Mouse (Mus musculus) midbrain, embryonic 13.5 days (tissue): ENCODE data around the gene Snrnp27. TPM values are rescaled to one million over a fixed set of nuclear protein-coding genes. Genes with fewer than 3 reads are reported as not detected.
A peak's percentile ranks its signal among the peaks of the same experiment; 100 is the strongest.

Experiments
- ATAC-seq: fragments of 200-750 bp; cut with Nextera tagmentation; 2 replicates; pipeline ENCODE4 v1.8.0; 2017; ENCODE audit warnings: mild to moderate bottlenecking, moderate TSS enrichment, moderate library complexity
- H3K27ac ChIP-seq: fragments of 300-500 bp; sonication (generic); 2 replicates; pipeline ENCODE4 v1.5.1; 2015; ENCODE audit warnings: inconsistent platforms, mild to moderate bottlenecking, moderate library complexity
- H3K27me3 ChIP-seq: fragments of 300-500 bp; sonication (generic); 2 replicates; pipeline ENCODE4 v1.6.1; 2015; ENCODE audit warnings: mild to moderate bottlenecking, inconsistent platforms
- H3K36me3 ChIP-seq: fragments of 300-500 bp; sonication (generic); 2 replicates; pipeline ENCODE4 v1.6.1; 2015; ENCODE audit warnings: mild to moderate bottlenecking, inconsistent platforms
- H3K4me1 ChIP-seq: fragments of 300-500 bp; sonication (generic); replicated peaks from 2 replicates; pipeline ENCODE4 v1.6.1; 2015; ENCODE audit warnings: inconsistent platforms
- H3K4me2 ChIP-seq: fragments of 300-500 bp; sonication (generic); replicated peaks from 2 replicates; pipeline ENCODE4 v1.6.1; 2015; ENCODE audit warnings: moderate library complexity, mild to moderate bottlenecking, inconsistent platforms
- H3K4me3 ChIP-seq: fragments of 300-500 bp; sonication (generic); replicated peaks from 2 replicates; pipeline ENCODE4 v1.5.1; 2015; ENCODE audit warnings: mild to moderate bottlenecking, inconsistent platforms
- H3K9ac ChIP-seq: fragments of 300-500 bp; sonication (generic); replicated peaks from 2 replicates; pipeline ENCODE4 v1.6.1; 2015; ENCODE audit warnings: mild to moderate bottlenecking, inconsistent platforms
- H3K9me3 ChIP-seq: fragments of 300-500 bp; sonication (generic); 2 replicates; pipeline ENCODE4 v1.6.1; 2016; ENCODE audit warnings: mild to moderate bottlenecking, inconsistent platforms
- WGBS: fragments of 180-500 bp; shearing (Covaris S2); methylation state at CpG from one replicate; pipeline ENCODE4 v1.1.7; 2015; 5-methylcytosine and 5-hydroxymethylcytosine counted together
- polyA plus RNA-seq: library from polyadenylated mRNA; unstranded; fragments of >200 nt; fragmentation: Nextera tagmentation; extraction: Ambion mirVana; gene quantifications from 2 replicates; pipeline ENCODE4 v1.2.1, GENCODE M21; 2015

Gene Snrnp27
- 117 and 125 TPM in 2 replicates for polyA plus RNA-seq

DNA sequence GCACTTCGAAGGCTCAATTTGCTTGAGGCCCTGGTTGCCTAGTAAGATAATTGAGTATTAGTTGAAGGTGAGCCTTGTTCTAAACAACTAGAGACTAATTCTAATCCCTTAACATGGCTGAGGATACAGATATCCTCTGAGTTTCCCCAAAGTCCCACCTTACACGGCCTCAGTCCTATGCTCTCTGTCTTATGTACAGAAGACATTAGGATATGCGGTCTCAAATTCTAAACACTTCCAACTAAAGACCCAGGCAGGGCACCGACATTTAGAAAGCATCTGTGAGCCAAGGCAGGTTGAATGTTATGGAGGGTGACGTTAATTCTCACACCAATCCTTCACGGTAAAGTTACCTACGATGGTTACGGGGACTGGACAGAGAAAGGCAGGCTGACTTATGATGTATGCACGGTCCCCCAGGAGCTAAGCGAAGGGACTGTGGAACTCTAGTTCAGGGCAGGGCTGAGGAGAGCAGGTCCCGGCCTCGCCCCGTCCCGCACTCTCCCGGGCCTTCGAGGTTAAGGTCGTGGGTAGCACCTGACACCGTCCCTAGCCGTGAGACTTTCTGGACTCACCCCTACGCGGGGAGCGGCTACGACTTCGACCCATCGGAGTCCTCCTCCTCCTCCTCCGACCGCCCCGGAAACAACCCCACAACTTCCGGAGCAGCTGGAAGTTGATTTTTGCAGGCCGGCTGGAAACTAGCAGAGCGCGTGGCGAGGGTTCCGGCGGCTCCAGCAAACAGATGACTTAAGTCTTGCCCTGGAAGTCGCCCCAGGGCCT lies at the start of gene Snrnp27:
TSS of gene Snrnp27 (minus strand) at position 651 of the 783 bp plus-strand sequence.
- Histone ChIP-seq H3K4me3 (peak within 1 kb of the TSS; percentile 95), H3K9me3 (no peaks in the 10 kb centered on the region), H3K36me3 (peaks cover 44% of the 10 kb centered on the region), H3K4me1 (peaks cover 13% of the 10 kb centered on the region), H3K4me2 (peak within 1 kb of the TSS; percentile 89), H3K9ac (peak within 1 kb of the TSS; percentile 94), H3K27ac (peak within 1 kb of the TSS; percentile 25; the same call in 1 of the 2 replicates), H3K27me3 (no peaks in the 10 kb centered on the region)
- WGBS = 3% methylated on average over 36 of the region's 36 CpGs
- ATAC-seq = peak; percentile 95

DNA sequence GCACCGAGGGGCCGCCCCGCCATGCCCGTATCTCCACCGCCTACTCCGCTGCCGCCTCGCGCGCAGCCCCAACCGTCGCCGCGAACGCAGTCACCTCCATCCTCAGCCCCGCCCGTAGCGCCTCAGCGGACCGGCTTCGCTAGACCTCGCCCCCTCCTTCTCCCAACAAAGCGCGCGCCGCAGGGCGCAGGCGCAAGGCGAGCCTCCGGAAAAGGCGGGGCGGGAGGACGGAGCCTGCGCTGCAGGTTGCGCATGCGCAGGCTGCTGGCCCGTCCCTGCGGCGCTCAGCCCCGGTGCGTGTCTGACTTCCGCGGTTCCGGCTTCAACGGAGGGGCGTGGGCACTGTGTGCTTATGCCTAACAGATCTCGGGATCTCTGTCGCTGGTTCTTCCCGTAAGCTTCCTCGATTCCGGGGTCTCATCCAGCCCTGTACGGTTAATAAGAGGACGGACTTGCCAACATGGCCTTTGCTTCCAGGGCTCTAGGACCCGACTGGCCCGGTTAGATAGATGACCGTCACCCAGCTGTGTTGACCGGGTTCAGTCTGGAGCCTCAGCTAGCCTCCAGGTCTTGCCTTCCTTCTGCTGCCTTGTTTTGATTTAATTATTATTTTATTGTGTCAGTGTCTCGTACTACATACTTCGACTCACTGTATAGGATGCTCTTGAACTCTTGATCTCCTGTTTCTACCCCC lies 49.0 kb upstream of the Snrnp27 start, which contains the start of gene Gmcl1:
TSS of gene Gmcl1 (minus strand) at position 201 of the 694 bp plus-strand sequence.
- H3K27me3 ChIP-seq = no peaks in the 10 kb centered on the region
- peak; percentile 95 for ATAC-seq
- no peaks in the 10 kb centered on the region for H3K36me3 ChIP-seq
- H3K9ac ChIP-seq = peak within 1 kb of the TSS; percentile 97
- H3K27ac ChIP-seq = peak within 1 kb of the TSS; percentile 96
- no peaks in the 10 kb centered on the region for H3K9me3 ChIP-seq
- peak within 1 kb of the TSS; percentile 84 for H3K4me2 ChIP-seq
- H3K4me3 ChIP-seq = peak within 1 kb of the TSS; percentile 98
- H3K4me1 ChIP-seq = peaks cover 34% of the 10 kb centered on the region
- whole genome bisulfite sequencing = under 1% methylated on average over 57 of the region's 59 CpGs

DNA sequence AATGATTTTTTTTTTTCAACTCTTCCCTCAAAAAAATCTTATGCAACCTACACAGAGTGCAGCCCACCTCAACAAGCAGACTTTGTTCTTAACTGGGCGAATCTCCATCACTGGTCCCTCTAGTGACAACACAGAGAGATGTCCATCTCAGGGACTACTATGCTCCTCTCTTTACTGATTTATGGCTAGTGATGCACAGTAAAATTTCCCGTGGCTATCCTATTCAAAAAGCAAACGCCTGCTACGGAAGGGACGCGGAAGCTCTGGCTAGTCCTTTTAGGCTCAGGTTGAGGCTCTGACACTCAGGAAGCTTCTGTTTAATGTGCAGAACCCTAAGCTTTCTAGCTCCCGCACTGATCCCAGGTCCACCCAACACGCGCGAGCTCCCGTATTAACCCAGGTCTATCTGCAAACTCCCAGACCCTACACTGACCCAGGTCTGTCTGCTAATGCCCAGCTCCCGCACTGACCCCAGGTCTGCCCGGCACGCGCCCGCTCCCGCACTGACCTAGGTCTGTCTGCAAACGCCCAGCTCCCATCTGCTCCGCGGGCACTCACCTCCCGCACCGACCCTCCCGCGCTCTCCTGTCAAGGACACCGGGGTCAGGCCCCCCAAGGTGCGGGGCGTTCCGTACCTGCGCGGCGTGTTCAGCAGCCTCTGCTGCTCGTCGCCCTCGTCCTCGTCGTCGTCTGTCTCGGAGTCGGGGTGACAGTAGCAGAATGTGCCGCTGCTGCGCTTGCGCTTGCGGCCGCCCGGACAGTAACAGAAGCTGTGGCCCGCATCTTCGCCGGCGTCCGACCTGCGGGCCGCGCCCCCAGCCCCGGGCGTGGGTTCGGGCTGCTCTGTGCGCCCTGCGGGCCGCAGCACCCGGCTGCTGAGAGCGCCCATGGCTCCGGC lies 48.2 kb upstream of the Snrnp27 start:
- H3K36me3 ChIP-seq = 0 out of 2 replicates have a peak, but pooled peaks cover 1% of the 10 kb centered on the region
- under 1% methylated on average over 62 of the region's 62 CpGs for WGBS
- H3K4me2 ChIP-seq = peak overlapping the region; percentile 84
- H3K27me3 ChIP-seq = no peaks in the 10 kb centered on the region
- H3K4me3 ChIP-seq = peak overlapping the region; percentile 98
- ATAC-seq = peak; percentile 72
- peak overlapping the region; percentile 96 for H3K27ac ChIP-seq
- no peaks in the 10 kb centered on the region for H3K9me3 ChIP-seq
- H3K4me1 ChIP-seq = peaks cover 34% of the 10 kb centered on the region
- peak overlapping the region; percentile 97 for H3K9ac ChIP-seq

DNA sequence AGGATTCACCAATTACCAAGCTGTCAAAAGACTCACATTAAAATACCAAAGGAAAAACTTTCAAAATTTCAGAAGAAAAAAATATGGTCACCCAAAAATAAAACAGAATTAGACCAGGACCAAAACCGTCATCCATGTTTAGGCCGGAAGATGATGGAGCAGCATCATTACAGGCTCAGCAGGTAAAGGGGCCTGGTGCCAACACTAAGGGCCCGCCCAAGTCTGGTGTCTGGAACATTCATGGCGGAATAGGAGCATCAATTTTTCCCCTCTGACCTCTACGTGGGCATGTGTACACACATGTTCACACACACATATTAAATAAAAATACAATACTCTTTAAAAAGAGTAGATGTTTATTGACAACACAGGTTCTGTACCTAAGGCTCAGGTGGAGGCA lies 44.4 kb upstream of the Snrnp27 start:
- Histone ChIP-seq H3K27ac (no peak overlapping the region), H3K36me3 (peaks cover 17% of the 10 kb centered on the region; the same call in 1 of the 2 replicates), H3K4me1 (peaks cover 27% of the 10 kb centered on the region), H3K9me3 (no peaks in the 10 kb centered on the region), H3K4me2 (no peak overlapping the region), H3K9ac (no peak overlapping the region), H3K27me3 (no peaks in the 10 kb centered on the region), H3K4me3 (no peak overlapping the region)
- WGBS = 95% methylated on average over 5 of the region's 5 CpGs
- no peak for ATAC-seq

DNA sequence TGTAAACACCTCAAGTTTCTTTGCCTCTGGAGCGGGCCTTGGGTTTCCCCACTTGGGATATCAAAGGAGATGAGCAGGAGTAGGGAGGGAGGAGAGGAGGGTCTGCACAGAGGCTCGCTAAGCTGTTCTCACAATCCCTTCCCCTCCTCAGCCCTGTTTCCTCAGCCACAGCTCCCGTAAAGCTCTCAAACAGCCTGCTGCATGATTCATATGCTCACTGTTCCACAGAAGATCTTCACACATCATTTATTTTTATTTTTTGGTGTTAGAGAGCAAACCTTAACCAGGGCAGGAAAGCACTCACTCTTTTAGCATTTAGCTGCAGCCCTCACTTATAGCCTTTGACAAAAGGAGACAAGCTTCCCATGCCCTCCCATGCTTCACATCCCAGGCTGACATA lies 37.7 kb upstream of the Snrnp27 start:
- Histone ChIP-seq H3K4me2 (no peak overlapping the region), H3K4me3 (no peak overlapping the region), H3K9me3 (no peaks in the 10 kb centered on the region), H3K27ac (no peak overlapping the region), H3K36me3 (peaks cover 55% of the 10 kb centered on the region), H3K9ac (no peak overlapping the region), H3K4me1 (no peaks in the 10 kb centered on the region), H3K27me3 (no peaks in the 10 kb centered on the region)
- no peak for ATAC-seq
- WGBS = 81% methylated on average over 3 of the region's 3 CpGs

DNA sequence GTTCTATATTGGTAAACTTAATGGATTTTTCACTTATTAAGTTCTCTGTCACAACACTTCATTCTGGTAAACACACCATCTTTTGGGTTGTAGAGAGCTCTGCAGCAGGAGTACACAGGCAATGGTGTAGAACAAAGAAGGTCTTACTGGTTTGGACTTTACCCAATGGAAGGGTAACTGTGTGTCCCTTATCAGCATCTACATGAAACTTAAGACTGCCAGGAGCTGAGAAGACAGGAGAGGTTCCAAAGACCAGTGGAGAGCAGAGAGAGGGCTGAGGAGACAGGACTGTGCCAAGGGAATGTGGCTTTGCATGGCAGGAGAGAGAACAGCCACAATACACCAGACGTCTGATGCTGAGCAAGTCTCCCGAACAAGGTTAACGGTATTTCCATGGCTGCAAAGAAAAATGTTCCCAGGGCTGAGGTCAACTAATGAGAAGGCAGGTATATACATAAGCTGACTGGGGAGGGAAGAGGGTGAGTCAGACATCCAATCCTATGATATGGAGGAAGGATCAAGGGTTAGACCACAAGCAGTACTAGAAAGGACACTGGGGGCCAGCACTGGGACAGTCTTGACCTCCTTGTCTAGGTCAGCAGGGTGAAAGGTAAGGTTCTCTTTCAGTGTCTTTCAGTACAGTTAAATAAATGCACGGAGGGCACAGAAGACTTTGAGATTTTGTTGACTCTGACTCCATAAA lies 23.9 kb upstream of the Snrnp27 start:
- Histone ChIP-seq H3K4me2 (no peak overlapping the region), H3K27me3 (no peaks in the 10 kb centered on the region), H3K4me3 (no peak overlapping the region), H3K36me3 (peaks cover 71% of the 10 kb centered on the region), H3K27ac (no peak overlapping the region), H3K4me1 (no peaks in the 10 kb centered on the region), H3K9ac (no peak overlapping the region), H3K9me3 (no peaks in the 10 kb centered on the region)
- WGBS = 91% methylated on average over 4 of the region's 4 CpGs
- no peak for ATAC-seq

DNA sequence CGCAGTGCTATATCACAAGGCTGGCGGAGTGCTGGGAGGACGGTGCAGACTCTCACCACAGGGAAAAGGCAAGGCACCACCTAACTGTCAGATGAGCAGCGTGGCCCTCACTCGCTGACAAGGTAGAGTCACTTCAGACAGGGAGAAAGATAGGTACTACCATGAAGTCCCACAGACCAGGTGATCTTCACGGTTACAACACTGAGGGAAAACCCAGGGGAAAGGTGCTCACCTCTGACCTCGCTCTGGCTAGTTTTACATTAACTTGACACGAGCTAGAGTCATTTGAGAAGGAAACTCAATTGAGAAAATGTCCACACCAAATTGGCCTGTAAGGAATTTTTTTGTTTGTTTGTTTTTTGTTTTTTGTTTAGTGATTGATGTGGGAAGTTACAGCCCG lies 18.3 kb upstream of the Snrnp27 start:
- Histone ChIP-seq H3K27me3 (no peaks in the 10 kb centered on the region), H3K27ac (no peak overlapping the region), H3K9me3 (no peaks in the 10 kb centered on the region), H3K36me3 (peaks cover 91% of the 10 kb centered on the region), H3K4me3 (no peak overlapping the region), H3K4me1 (no peaks in the 10 kb centered on the region), H3K4me2 (no peak overlapping the region), H3K9ac (no peak overlapping the region)
- ATAC-seq = no peak
- 95% methylated on average over 9 of the region's 9 CpGs for WGBS

DNA sequence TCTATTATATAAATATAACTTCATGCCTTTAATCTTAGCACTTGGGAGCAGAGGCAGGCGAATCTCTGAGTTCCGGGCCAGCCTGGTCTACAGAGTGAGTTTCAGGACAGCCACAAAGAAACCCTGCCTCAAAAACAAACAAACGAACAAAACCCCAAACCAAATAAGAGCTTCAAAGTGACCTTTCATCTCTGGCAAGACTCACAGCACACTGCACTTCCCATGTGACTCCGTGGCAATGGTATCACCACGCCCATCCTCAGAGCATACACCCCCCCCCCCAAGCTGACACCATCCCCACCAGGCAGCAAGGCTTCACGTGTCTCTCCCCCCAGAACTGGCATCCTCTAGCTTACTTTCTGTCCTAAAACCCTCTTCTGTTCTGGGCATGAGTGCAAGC lies 13.6 kb upstream of the Snrnp27 start:
- Histone ChIP-seq H3K9ac (no peak overlapping the region), H3K27me3 (no peaks in the 10 kb centered on the region), H3K4me3 (no peak overlapping the region), H3K4me2 (no peak overlapping the region), H3K9me3 (no peaks in the 10 kb centered on the region), H3K36me3 (peaks cover 84% of the 10 kb centered on the region), H3K4me1 (no peaks in the 10 kb centered on the region), H3K27ac (no peak overlapping the region)
- ATAC-seq = no peak
- 84% methylated on average over 6 of the region's 6 CpGs for whole genome bisulfite sequencing

DNA sequence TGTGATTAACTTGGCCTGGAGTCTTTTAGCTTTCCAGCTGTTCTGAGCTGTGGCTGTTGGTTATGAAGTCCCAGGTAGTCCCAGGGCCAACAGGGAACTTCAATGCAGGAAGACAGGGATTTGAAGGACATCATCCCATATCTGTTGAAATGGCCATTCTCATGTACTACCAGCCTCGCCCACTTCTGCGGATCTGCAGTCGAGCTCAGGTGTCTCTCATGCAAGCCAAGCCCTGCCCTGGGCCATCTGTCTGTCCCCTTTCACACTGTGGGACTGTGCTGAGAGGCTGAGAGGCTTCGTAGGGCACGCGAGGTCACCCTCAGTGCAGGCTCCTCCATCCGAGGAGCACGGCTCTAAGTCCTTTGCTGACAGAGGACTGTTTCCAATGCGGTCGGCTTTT lies 11.9 kb upstream of the Snrnp27 start:
- Histone ChIP-seq H3K27ac (no peak overlapping the region), H3K4me3 (no peak overlapping the region), H3K4me1 (no peaks in the 10 kb centered on the region), H3K4me2 (no peak overlapping the region), H3K9me3 (no peaks in the 10 kb centered on the region), H3K9ac (no peak overlapping the region), H3K27me3 (no peaks in the 10 kb centered on the region), H3K36me3 (peaks cover 77% of the 10 kb centered on the region)
- ATAC-seq = no peak
- 85% methylated on average over 10 of the region's 10 CpGs for WGBS

DNA sequence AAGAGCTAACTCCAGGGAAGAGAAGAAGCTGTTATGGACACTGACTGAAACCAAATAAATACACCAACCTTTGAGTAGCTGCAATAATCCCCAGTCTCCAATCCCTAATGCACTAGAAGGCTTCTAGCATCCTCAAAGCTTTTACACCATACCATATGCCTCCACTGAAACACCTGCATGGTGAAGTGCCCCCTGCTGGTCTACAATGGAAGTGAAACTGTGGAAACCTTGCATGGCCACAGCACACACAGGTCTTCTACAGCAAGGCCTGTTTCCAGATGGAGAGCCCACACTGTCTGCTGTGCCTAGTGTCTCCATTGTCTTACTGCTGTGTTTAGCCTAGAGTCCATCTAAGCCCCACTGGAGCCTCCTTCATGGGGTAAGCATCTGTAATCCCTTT lies 10.1 kb upstream of the Snrnp27 start:
- Histone ChIP-seq H3K4me1 (no peaks in the 10 kb centered on the region), H3K36me3 (peaks cover 76% of the 10 kb centered on the region), H3K9ac (no peak overlapping the region), H3K4me2 (no peak overlapping the region), H3K27ac (no peak overlapping the region), H3K4me3 (no peak overlapping the region), H3K27me3 (no peaks in the 10 kb centered on the region), H3K9me3 (no peaks in the 10 kb centered on the region)
- ATAC-seq = no peak

DNA sequence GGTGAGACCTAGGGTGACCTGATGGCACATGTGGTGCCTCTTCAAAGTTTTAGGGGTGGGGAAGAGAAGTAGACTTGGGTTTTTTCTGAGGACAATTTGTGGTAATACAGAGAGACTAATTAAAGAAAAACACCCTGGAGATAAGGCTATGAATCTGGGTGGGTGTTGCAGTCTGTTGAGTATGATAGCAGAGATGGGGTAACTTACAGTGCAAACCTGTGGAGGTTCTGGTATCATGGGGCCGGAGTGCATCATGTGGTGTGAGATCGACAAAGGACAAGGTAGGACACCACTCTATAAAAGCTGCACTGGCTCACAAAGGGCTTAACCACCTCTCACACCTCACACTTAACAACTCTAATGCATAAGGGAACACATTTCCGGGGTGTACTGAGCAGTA lies 5.3 kb upstream of the Snrnp27 start:
- no peak overlapping the region for H3K4me2 ChIP-seq
- WGBS = 93% methylated on average over 3 of the region's 3 CpGs
- no peaks in the 10 kb centered on the region for H3K9me3 ChIP-seq
- no peak overlapping the region for H3K4me3 ChIP-seq
- no peak for ATAC-seq
- H3K4me1 ChIP-seq = peaks cover 3% of the 10 kb centered on the region; the same call in 1 of the 2 replicates
- H3K9ac ChIP-seq = no peak overlapping the region
- no peak overlapping the region for H3K27ac ChIP-seq
- no peaks in the 10 kb centered on the region for H3K27me3 ChIP-seq
- peaks cover 54% of the 10 kb centered on the region for H3K36me3 ChIP-seq
